Mouse (Mus musculus) stomach, postnatal 0 days (tissue): ENCODE measurements at regions not wholly inside any gene's neighbourhood (a gene's known extent, or its start where the extent isn't known, plus 50 kb on each side); places are given as distances from the start of the nearest gene placed in this dataset.

Experiments used
- ATAC-seq: fragments of 200-750 bp; cut with Nextera tagmentation; 2 replicates; pipeline ENCODE4 v1.8.0; 2017; ENCODE audit not compliant: low FRiP score, low TSS enrichment
- DNase-seq: peaks from one replicate; pipeline ENCODE4 v3.0.0-alpha.2; 2016; ENCODE audit warnings: low spot score
- H3K27ac ChIP-seq: fragments of 300-500 bp; sonication (generic); replicated peaks from 2 replicates; pipeline ENCODE4 v1.5.1; 2014; ENCODE audit warnings: mild to moderate bottlenecking, control low read depth
- H3K27me3 ChIP-seq: fragments of 300-500 bp; sonication (generic); 2 replicates; pipeline ENCODE4 v1.6.1; 2014; ENCODE audit warnings: low read length; ENCODE audit not compliant: control insufficient read depth, insufficient read depth
- H3K36me3 ChIP-seq: fragments of 300-500 bp; sonication (generic); 2 replicates; pipeline ENCODE4 v1.6.1; 2014; ENCODE audit warnings: low read length, mixed read lengths; ENCODE audit not compliant: control insufficient read depth, insufficient read depth
- H3K4me1 ChIP-seq: fragments of 300-500 bp; sonication (generic); replicated peaks from 2 replicates; pipeline ENCODE4 v1.6.1; 2014; ENCODE audit warnings: antibody characterized with exemption; ENCODE audit not compliant: control insufficient read depth, insufficient read depth
- H3K4me2 ChIP-seq: fragments of 300-500 bp; sonication (generic); replicated peaks from 2 replicates; pipeline ENCODE4 v1.6.1; 2014; ENCODE audit warnings: low read depth, mild to moderate bottlenecking, control low read depth, moderate library complexity
- H3K4me3 ChIP-seq: fragments of 300-500 bp; sonication (generic); 2 replicates; pipeline ENCODE4 v1.5.1; 2014; ENCODE audit warnings: low read depth, low read length, control low read depth
- H3K9ac ChIP-seq: fragments of 300-500 bp; sonication (generic); 2 replicates; pipeline ENCODE4 v1.6.1; 2014; ENCODE audit warnings: mild to moderate bottlenecking, low read length, control low read depth, mixed read lengths
- H3K9me3 ChIP-seq: fragments of 300-500 bp; sonication (generic); 2 replicates; pipeline ENCODE4 v1.6.1; 2016; ENCODE audit warnings: low read length; ENCODE audit not compliant: control insufficient read depth
- CTCF ChIP-seq: IDR thresholded peaks from 2 replicates; pipeline ENCODE4 v1.5.1; 2016; ENCODE audit warnings: antibody characterized with exemption, low read depth, mild to moderate bottlenecking, moderate library complexity
- EP300 ChIP-seq: optimal IDR thresholded peaks from 2 replicates; pipeline ENCODE3; 2016; ENCODE audit warnings: antibody characterized with exemption
- WGBS: fragments of 180-500 bp; shearing (Covaris S2); extraction: QIAGEN DNeasy Blood & Tissue Kit; methylation state at CpG from one replicate; pipeline ENCODE4 v1.1.7; 2014; 5-methylcytosine and 5-hydroxymethylcytosine counted together

GRCm38 (mm10) chr3:102619666-102620377, 114.5 kb upstream of the Tspan2 start:
- H3K27ac ChIP-seq = no peak overlapping the region

GRCm38 (mm10) chr3:102636076-102636475, 98.3 kb upstream of the Tspan2 start:
- Histone ChIP-seq H3K4me1 (no peaks in the 10 kb centered on the region), H3K9me3 (no peaks in the 10 kb centered on the region), H3K27ac (no peak overlapping the region), H3K27me3 (no peaks in the 10 kb centered on the region), H3K36me3 (no peaks in the 10 kb centered on the region), H3K9ac (no peak overlapping the region), H3K4me3 (no peak overlapping the region), H3K4me2 (no peak overlapping the region)
- DNase-seq (no peak), ATAC-seq (no peak; the same call in 1 of the 2 replicates)
- TF ChIP-seq EP300 (no peak), CTCF (no peak)
- WGBS = 33% methylated on average over 4 of the region's 4 CpGs

More at GRCm38 (mm10) chr3:102619666-102620377, 114.5 kb upstream of the Tspan2 start:
- WGBS = 64% methylated on average over 8 of the region's 8 CpGs
- no peaks in the 10 kb centered on the region for H3K4me1 ChIP-seq
- H3K4me3 ChIP-seq = no peak overlapping the region
- H3K9ac ChIP-seq = no peak overlapping the region
- H3K36me3 ChIP-seq = no peaks in the 10 kb centered on the region
- ATAC-seq (no peak), DNase-seq (no peak)
- no peaks in the 10 kb centered on the region for H3K27me3 ChIP-seq
- TF ChIP-seq EP300 = no peak
- H3K9me3 ChIP-seq = no peaks in the 10 kb centered on the region
- H3K4me2 ChIP-seq = no peak overlapping the region

GRCm38 (mm10) chr3:102636674-102637073, 97.7 kb upstream of the Tspan2 start:
- ATAC-seq = no peak

GRCm38 (mm10) chr3:102644276-102644940, 89.9 kb upstream of the Tspan2 start:
- Histone ChIP-seq H3K27me3 (no peaks in the 10 kb centered on the region), H3K4me1 (no peaks in the 10 kb centered on the region), H3K9me3 (no peaks in the 10 kb centered on the region), H3K4me3 (no peak overlapping the region), H3K36me3 (no peaks in the 10 kb centered on the region), H3K4me2 (no peak overlapping the region), H3K27ac (no peak overlapping the region), H3K9ac (no peak overlapping the region)
- TF ChIP-seq EP300 (no peak), CTCF (no peak)
- DNase-seq = no peak
- WGBS = 80% methylated on average over 11 of the region's 11 CpGs
- no peak for ATAC-seq

More at GRCm38 (mm10) chr3:102636674-102637073, 97.7 kb upstream of the Tspan2 start:
- H3K4me2 ChIP-seq = no peak overlapping the region
- no peaks in the 10 kb centered on the region for H3K4me1 ChIP-seq
- H3K27ac ChIP-seq = no peak overlapping the region
- no peak overlapping the region for H3K9ac ChIP-seq
- TF ChIP-seq EP300 = no peak
- TF ChIP-seq CTCF = no peak
- H3K36me3 ChIP-seq = no peaks in the 10 kb centered on the region
- 48% methylated on average over 4 of the region's 4 CpGs for WGBS
- no peaks in the 10 kb centered on the region for H3K27me3 ChIP-seq
- DNase-seq = no peak
- H3K4me3 ChIP-seq = no peak overlapping the region
- no peaks in the 10 kb centered on the region for H3K9me3 ChIP-seq

DNA sequence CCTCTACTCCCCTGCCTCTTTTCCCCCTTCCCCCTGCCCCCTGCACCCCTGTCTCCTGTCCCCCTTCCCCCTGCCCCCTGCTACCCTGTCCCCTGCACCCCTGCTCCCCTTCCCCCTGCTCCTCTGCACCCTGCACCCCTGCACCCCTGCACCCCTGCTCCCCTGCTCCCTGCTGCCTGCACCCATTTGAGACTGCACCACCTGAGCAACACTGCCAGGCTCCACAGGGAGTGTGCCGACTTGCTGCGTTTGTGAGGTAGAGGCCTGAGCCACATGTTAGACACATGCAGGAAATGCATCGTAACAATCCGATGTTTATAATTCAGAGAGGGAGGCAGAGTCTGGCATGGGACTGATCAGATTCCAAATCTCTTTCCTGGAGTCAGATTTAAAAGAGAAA, 85.9 kb upstream of the Tspan2 start:
- H3K27me3 ChIP-seq = no peaks in the 10 kb centered on the region
- H3K4me3 ChIP-seq = no peak overlapping the region
- TF ChIP-seq CTCF (no peak), EP300 (no peak)
- H3K27ac ChIP-seq = no peak overlapping the region
- H3K36me3 ChIP-seq = no peaks in the 10 kb centered on the region
- DNase-seq (no peak), ATAC-seq (no peak)
- no peaks in the 10 kb centered on the region for H3K9me3 ChIP-seq
- H3K9ac ChIP-seq = no peak overlapping the region
- H3K4me1 ChIP-seq = no peaks in the 10 kb centered on the region
- WGBS = 54% methylated on average over 4 of the region's 4 CpGs
- no peak overlapping the region for H3K4me2 ChIP-seq

DNA sequence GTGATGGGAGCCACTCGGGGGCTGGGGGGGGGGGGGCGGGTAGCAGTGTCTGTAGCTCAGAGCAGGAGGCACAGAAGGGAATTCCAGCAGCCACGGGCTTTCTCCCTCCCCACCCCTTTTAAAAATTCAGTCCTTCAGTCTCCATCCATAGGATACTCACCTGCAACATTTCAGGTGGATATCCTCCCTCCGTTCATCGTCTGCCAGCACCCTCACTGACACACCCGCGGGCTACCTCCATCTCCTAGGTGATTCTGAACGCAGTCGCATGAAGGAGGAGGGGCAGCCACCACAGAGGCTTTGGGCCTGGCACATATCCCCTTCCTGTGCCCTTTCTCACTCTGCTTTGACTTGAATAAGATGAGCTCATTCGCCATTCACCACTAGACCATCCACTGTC, 79.4 kb upstream of the Tspan2 start:
- 74% methylated on average over 10 of the region's 10 CpGs for WGBS
- H3K27ac ChIP-seq = no peak overlapping the region
- no peak for TF ChIP-seq CTCF
- TF ChIP-seq EP300 = no peak

More for the DNA sequence above, 79.4 kb upstream of the Tspan2 start:
- Histone ChIP-seq H3K4me3 (no peak overlapping the region), H3K4me2 (no peak overlapping the region), H3K36me3 (no peaks in the 10 kb centered on the region), H3K9me3 (no peaks in the 10 kb centered on the region), H3K27me3 (no peaks in the 10 kb centered on the region), H3K4me1 (no peaks in the 10 kb centered on the region), H3K9ac (no peak overlapping the region)
- ATAC-seq = no peak
- no peak for DNase-seq
